Mouse (Mus musculus): ENCODE measurements around the gene Gars. TPM values are rescaled to one million over a fixed set of nuclear protein-coding genes. Genes with fewer than 3 reads are reported as not detected.
A peak's percentile ranks its signal among the peaks of the same experiment; 100 is the strongest.

Gene Gars
- total RNA-seq, 2 experiments from 2014 or later = 197 to 204 TPM

DNA sequence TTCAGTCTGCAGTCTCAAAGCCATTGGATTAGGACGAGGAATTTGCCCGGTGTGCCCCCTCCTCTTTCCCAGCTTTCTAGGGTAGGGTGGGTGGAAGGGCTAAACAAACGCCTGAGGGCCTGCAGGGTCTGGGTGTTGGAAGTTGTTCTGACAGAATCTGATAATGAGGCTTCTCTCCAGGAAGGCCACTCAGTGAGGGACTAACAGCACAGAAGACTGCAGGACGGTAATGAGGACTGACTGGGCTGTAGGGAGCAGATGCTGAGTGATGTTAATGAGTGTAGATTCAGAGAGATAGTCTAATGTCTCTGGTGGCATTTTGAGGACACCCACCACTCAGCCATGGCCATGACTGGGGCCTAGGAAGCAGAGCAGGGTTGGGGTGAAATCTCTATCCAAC, 49.5 kb downstream of the Gars start:
- intact Hi-C loops (cut with DNase I) = no loop called here
- DNase-seq = no peak

DNA sequence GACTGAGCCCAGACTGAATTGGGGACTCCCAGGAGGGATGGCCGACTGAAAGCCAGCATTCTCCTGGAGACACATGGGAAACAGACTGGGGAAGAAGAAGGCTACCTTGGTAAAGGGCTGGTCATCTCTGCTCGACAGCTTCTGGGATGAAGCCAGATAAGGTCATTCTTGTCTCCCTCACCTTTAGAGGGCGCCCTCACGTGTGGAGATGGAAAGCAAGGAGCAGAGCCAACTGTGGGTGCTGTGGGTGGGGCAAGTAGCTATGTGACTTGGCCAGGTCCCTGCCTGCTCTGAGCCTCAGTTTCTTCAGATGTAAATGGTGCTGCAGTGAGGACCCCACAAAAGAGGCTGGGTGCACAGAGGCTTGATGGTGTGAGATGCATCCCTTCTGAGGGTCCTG, 52.8 kb downstream of the Gars start:
- intact Hi-C loops (cut with DNase I) = no loop called here
- DNase-seq = no peak

GRCm38 (mm10) chr6:55091396-55091795, 53.6 kb downstream of the Gars start:
- DNase-seq = no peak
- intact Hi-C loops (cut with DNase I) = no loop called here

DNA sequence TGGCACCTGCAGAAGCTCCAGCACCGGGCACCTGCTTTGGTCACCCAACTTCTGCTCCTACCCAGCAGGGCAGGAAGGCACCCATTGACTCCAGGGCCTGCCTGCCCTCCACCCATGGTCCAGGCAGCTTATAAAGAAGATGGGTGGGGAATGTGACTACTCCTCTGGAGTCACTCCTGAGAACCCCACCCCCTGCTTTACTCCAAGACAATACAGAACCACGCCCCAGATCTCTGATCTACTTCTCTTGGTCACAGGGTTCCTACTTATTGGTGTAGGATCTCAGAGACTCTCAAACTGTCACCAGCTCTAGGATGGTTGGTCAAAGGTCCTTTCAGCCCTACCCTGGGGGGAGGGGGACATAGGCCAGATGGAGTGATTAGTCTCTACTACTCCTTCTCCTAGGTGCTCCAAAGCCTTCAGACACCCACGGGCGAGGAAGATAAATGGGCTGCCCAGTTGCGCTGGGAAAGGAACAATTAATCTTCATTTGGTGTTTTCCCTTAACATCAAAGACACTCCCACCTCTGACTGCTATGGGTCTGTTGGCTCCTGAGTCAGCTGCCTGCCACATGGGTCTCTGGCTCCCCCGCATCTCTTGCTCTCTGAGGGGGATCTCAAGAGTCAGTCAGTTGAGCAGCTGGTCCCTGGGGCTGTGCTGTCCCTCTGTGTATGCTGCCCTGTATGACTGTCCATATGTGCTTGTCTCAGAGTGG, 55.8 kb downstream of the Gars start:
- intact Hi-C loops (cut with DNase I) = no loop called here
- no peak for DNase-seq

DNA sequence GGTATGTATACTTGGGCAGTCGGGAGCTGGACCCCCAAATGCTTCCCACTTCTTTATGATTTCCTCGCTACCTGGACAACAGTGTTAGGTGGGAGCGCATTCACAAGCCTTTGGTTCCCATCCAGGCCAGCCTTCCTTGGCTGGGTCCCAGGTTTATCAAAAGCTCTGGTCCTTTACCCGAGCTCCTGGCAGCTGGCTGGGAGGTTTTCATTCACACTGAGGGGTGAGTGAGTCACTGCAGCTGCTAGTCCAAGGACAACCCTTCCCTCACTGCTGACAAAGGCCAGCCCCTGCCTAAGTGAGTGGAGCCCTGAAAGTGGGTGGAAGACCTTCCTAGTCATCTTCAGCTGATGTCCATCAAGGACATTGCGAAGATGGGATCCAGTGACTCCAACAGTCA, 60.2 kb downstream of the Gars start:
- intact Hi-C loops (cut with DNase I) = no loop called here
- DNase-seq = peak; percentile 39

- DNase-seq = no peak
- intact Hi-C loops (cut with DNase I) = no loop called here
These were observed 60.8 kb downstream of the Gars start for GRCm38 (mm10) chr6:55098603-55099002.

GRCm38 (mm10) chr6:55108358-55108757, 70.6 kb downstream of the Gars start:
- intact Hi-C loops (cut with DNase I) = no loop called here
- no peak for DNase-seq

DNA sequence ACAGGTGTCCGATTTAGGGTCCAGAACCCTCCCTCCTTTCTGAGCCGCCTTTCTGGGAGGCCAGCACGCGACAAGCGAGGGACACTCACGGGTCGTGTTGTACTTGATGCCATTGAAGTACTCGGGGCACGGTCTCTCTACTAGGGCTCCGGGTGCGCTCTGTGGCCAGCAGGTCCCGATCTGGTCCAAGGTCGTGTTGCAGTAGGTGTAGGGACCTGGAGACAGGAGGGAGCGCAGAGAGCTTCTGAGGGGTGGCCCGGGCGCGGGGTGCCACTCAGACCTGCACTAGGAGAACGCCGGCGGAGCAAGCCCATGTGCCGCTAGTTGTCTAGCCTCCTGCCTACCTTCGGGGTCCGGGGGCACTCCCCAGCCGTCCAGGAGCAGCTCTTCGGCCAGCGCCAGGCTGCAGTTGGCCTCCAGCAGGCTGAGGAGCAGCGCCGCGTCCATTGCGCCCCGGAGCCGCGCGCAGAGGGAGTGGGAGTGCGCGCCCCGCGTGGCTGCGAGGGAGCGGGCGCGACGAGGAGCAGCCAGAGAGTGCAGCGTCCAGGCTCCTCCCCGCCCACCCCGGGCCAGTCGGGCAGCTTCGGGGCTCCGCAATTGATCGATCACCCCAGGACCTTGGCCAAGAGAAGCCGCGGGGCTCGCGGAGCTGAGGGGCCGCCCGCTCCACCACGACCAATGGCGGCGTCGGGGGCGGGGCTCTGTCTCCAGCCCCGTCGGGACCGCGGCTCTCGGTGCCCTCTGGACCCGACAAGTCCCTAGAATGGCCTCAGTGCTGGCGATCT, 79.7 kb downstream of the Gars start:
- DNase-seq = peak; percentile 13
- intact Hi-C loops (cut with DNase I) = no loop called here

- DNase-seq = no peak
- intact Hi-C loops (cut with DNase I) = no loop called here
These were observed 85.2 kb downstream of the Gars start for GRCm38 (mm10) chr6:55123056-55123455.

GRCm38 (mm10) chr6:55126576-55126975, 88.8 kb downstream of the Gars start:
- no peak for DNase-seq
- intact Hi-C loops (cut with DNase I) = no loop called here

- no peak for DNase-seq
- intact Hi-C loops (cut with DNase I) = no loop called here
These were observed 90.6 kb downstream of the Gars start for GRCm38 (mm10) chr6:55128391-55128790.

Other genes starting within 250 kb of the Gars start
- gene Znrf2, start 221.1 kb upstream of the Gars start, total RNA-seq (2021) = 10 to 100 TPM; 62.1 to 65.2 TPM
- 1 to 10 TPM; 2.4 TPM for gene Nod1, start 65.4 kb upstream of the Gars start, total RNA-seq (2021)
- gene Ggct, start 45.1 kb upstream of the Gars start, total RNA-seq (2021) = 10 to 100 TPM; 17.7 to 20.3 TPM
- 1 to 10 TPM; 1.3 to 1.7 TPM for gene Crhr2, start 95.0 kb downstream of the Gars start, total RNA-seq (2021)
- gene Inmt, start 137.0 kb downstream of the Gars start, total RNA-seq (2021) = not detected
- 10 to 100 TPM; 13.4 to 14.6 TPM for gene Mindy4, start 165.4 kb downstream of the Gars start, total RNA-seq (2021)

Data from left cerebral cortex, postnatal 4 days (tissue).